Mouse (Mus musculus) cerebellum, postnatal 4 days (tissue): Measurements from ENCODE around the gene Nfyb.

Source experiments
- DNase-seq, 2 experiments: peaks; one replicate each; pipeline ENCODE4 v3.0.0; 2022; ENCODE audit warnings: low spot score in 2 of 2, mixed read lengths in 1 of 2

Gene Nfyb

DNA sequence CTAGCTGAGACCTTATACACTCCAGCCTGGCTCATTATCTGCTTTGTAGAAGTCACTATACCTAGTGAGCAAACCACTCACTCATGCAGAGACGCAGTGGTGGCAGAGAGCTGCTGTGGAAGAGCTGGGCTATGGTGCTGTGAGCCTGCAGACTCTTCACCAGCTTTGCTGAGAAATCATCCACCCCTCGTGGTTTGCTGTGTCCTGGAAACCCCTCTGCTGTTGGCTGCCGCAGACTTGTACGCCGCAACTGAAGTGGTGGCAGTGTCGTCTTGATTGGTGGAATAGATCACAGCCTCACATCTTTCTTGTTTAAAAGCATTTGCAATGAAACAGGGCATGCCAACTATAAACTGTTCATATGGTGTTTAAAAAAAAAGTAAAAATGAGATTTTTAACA, 19.6 kb downstream of the Nfyb start:
- no peak for DNase-seq

DNA sequence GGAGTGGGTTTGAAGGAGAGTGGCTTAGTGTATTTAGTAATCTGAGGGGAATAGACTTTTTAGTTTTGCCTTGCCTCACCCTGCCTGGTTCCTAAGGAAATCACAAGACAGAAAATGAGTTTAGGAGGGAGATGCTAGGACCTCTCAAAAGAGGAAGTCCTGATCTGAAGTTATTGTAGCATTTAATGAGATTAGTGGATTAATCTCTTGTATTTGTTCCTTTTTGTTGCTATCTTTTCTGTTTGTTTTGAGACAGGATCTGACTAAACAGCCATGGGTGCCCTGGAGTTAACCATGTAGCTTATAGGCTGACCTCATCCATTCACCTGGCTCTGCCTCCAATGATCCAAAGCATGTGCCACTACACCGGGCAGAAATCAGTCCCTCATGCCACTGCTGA, 21.4 kb downstream of the Nfyb start:
- no peak for DNase-seq

DNA sequence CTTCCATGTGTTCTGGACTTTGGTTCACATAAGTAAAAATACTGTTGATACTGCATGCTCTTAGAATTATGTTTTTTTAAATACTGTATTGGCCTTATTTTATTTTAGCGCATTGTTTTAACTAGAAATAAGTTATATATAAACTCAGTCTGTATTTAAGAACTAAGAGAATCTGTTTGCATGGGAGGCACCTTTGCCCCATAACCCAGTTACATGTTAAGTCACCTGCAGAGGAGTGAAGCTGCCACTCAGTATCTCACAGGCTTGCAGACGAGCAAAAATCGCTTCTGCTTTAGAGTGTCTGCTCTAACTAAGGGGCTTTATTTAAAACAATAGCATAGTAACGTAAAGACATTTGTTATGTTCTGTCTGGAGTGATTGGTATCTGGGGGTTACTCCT, 22.1 kb downstream of the Nfyb start:
- DNase-seq = no peak

DNA sequence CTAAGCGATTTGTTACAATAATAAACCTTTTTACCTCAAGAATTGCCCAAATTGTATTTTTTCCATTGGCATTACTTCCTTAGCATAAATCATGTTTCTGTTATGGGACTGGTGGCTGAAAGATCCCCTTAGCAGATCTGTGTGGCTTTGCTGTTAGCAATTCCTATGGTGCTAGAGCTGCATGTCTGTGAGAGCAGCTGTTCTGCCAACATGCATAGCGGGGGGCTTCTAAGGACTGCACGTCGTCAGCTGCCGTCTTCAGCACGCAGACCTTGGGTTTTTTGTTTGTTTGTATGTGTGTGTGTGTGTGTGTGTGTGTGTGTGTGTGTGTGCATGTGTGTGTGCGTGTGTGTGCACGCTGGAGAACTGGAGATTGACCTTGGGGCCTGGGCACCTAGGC, 22.6 kb downstream of the Nfyb start:
- DNase-seq = no peak

DNA sequence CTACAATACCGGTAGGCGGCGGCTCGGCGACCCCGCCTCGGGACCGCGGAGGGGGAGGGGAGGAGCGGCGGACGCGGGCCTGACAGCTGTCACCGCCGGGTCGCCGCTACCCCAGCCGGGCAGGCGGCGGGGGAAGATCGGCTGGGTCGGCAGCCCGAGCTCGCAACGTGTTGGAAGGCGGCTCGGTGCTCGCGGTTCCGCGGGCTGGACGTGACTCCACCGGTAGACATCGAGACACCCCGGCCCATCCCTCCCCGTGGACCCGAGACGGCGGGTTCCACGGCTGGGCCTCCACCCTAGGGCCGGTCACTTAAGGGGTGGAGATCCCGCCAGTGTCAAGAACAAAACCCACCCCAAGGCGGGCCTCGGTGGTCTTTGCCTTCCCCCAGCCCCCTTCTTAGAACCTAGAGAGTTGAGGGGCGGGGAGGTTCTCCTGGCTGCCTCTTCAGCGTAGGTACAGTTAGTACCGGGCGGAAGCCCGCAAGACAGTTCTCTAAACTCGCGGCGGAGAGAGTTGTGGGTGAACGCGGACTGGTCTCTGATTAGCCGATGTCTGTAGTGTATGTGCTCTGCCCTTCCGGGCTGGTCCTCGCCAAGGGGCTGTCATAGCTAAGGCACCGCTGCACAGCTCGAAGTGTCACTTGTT, 64.5 kb downstream of the Nfyb start:
- no peak for DNase-seq

DNA sequence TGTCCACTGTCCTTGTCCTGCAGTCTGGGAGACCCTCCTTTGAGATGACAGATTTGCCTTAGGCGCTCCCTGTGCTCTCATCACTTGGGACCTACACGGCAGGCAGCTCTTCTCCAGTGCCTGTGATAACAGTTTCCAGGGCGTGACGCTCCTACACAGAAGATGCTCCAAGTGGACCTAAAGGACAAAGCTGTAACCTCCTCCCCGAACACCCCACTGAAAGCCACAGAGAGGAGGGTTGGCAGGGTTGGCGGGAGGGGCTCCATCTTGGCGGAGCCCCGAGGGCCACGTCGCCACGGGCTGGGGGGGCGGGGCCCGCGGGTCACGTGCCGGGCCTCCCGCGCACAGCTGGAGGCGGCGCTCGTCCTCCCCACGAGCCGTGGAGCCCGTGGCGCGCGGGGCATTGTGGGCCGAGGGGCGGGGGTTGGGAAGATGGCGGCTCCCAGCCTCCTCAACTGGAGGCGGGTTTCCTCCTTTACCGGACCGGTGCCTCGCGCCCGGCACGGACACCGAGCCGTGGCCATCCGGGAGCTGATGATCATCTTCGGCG, 65.2 kb downstream of the Nfyb start:
- DNase-seq = peak; percentile 72 to 90
